Mouse (Mus musculus): ENCODE measurements around the gene Olfr1475.

DNA sequence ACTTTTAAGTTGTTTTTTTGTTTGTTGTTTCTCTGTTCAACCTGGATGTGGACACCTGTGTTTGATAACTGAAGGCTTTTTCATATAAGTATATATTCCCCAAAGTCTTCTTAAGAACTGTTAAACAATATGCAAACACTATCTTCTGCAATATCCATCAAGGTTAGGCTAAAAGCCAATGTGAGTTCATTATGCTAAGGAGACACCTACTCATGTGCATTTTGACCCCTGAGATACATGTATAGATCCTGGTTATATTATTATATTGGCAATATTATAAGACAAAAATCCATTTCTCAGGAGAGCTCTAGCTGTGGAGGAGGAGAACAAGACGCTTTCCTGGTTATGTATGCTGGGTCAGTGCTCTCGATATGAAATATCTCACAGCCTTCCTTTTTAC lies 47.6 kb upstream of the Olfr1475 start, which contains the start of gene Olfr1480:
- no peak for TF ChIP-seq CTCF (IDR thresholded peaks at IDR 0.05; ENCODE audit: low read depth, low read length)
- no peak for TF ChIP-seq GATA1 (IDR thresholded peaks at IDR 0.05; ENCODE audit: borderline replicate concordance, low read length)
- TF ChIP-seq POLR2AphosphoS5 (IDR thresholded peaks at IDR 0.05; ENCODE audit: insufficient replicate concordance, low read depth, low read length) = no peak
- TF ChIP-seq TAL1 (conservative IDR thresholded peaks at IDR 0.05; ENCODE audit: low read depth, low read length) = no peak

All from G1E (cell line).